Mouse (Mus musculus): Measurements from ENCODE around the gene Flnb.

The Flnb gene

DNA sequence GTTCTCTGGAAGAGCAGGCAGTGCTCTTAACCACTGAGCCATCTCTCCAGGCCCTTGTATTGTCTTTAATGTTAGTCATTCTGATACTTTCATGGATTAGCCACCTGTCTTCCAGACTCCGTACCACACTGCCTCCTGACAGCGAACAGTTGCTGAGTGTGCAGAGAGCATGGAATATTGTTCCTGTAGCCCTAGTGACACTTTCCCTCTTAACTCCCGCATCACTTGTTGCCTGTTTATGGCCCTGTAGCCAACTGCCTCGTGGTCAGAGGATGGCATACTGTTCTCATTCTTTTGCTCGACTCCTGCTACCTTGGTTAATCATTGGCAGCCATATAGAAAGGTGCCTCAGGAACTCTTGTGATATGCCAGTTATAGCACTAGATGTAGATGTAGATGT, 45.4 kb downstream of the Flnb start:
- DNase-seq = no peak

GRCm38 (mm10) chr14:7863871-7864505, 46.2 kb downstream of the Flnb start:
- peak; percentile 34 to 54 for DNase-seq

GRCm38 (mm10) chr14:7864506-7864899, 46.7 kb downstream of the Flnb start:
- no peak for DNase-seq

DNA sequence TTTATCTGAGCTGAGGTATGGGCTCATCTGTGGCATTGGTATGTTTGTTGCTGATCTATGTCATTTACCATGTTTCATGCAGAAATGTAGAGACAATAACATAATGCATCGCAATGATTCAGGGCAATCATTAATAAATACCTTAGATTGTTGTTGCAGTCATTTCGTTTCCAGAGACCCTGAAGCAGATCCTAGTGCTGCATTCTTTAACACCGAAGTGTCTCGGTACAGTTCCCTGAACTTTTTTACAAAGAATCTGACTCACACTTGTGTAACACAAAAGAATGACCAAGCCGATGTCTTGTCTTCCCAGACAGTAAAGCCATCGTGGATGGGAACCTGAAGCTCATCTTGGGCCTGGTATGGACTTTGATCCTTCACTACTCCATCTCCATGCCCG, 49.5 kb downstream of the Flnb start:
- no peak for DNase-seq

DNA sequence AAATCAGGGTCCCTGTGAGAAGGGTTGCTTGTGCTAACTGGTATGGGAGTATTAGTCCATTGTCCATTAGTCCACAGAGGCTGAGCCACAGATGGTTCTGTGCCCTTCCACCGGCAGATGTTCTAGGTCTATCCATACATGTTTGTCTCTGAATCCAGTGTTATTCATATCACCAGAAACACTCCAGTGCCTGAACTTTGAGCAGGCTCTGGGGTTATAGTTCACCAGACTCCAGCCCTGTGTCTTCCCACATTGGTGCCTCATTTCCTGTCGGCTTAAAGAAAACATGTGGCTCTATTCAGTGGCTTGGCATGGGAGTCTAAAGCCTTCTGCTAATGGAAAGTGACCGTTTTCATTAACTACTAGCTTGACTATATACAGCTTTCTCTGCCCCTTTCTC, 50.1 kb downstream of the Flnb start:
- no peak for DNase-seq

GRCm38 (mm10) chr14:7869796-7870195, 52.0 kb downstream of the Flnb start:
- no peak for DNase-seq

GRCm38 (mm10) chr14:7873552-7873951, 55.8 kb downstream of the Flnb start:
- no peak for DNase-seq

DNA sequence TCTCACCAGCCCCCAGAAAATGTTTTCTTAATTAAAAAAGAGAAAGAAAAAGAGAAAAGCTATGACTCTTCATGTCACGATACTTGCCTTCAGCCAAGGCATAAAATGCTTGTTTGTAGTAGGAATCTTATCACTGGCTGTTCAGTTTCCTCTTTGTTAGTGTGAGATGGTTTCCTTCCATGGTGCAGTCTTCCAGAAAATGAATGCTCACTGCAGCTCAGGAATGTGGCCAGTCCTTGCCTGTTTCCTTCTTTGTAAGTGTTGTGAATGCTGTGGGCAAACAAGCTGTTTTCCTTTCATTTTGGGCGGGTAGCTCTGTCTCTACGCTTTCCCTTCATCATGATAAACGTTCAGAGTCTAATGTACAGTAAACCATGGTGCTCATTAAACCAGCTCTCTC, 56.7 kb downstream of the Flnb start:
- no peak for DNase-seq

DNA sequence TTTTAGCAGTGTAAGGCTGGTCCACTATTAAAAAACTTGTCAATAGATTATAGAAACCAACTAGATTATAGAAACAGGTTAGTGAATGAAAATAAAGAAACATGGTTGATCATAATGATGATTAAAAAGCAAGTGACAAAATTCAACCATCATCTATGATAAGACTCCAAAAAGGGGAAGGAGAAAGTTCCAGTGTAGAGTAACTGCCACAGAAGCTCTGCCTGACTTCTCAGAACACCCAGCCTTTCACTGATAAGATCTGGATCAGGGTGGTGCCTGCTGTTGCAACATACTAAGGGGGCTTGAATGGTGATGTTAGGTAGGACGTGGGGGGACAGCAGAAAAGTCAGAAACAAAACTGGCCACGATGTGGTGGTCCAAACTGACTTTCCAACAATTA, 60.2 kb downstream of the Flnb start:
- no peak for DNase-seq

DNA sequence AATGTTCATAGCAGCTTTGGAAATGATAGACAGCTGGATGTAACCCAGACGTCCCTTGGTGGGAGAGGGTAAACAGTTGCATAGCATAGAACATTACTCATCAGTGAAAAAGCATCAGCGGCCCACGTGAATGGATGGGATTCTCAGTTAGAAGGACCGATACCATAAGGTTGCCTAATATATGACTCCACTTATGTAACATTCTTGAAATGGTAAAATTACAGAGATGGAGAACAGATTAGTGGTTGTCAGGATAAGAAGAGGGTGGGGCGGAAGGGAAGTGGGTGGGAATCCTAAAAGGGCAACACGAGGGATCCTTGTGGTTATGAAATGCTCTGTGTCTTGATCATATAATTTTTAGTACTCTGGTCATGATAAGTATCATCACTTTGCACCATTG, 62.6 kb downstream of the Flnb start:
- DNase-seq = no peak

GRCm38 (mm10) chr14:7881533-7881932, 63.8 kb downstream of the Flnb start:
- DNase-seq = no peak

DNA sequence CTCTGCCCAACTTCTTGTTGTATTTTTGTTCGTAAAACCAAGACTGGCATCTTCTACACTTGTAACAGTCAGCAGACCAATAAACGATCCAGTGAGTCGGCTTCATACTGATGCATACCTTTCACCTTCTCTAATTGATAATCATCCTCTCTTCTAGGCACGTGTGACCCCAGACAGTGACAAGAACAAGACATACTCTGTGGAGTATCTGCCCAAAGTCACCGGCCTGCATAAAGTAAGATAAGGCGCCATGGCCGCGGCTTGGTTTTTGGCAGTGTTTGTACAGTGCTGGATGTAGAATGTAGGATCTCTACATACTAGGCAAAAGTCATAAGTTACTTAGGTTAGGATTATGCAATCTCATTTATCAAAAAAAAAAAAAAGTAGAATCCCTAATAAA, 64.3 kb downstream of the Flnb start:
- no peak for DNase-seq

DNA sequence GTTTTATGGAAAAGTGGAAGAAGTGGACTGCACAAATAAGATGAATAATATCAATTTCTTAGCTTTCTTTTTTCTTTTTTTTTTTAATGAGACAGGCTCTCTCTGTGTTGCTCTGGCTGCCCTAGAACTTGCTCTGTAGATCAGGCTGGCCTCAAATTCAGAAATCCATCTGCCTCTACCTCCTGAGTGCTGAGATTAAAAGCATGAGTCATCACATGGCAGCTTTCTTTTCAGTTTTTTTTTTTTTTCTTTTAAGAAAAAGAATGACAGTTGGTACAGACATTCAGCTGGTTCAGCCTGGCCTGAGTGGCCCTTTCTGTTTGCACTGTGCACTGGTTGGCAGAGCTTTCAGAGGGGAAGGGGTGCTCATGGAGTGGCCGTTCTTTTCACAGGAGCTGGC, 66.4 kb downstream of the Flnb start:
- DNase-seq = no peak

- DNase-seq = peak in 1 of 2 experiments; percentile 29
These were observed 67.1 kb downstream of the Flnb start for GRCm38 (mm10) chr14:7884841-7885240.

GRCm38 (mm10) chr14:7885540-7885939, 67.8 kb downstream of the Flnb start:
- DNase-seq = peak in 1 of 2 experiments; percentile 55

- no peak for DNase-seq
These were observed 68.3 kb downstream of the Flnb start for GRCm38 (mm10) chr14:7886008-7886407.

- DNase-seq = no peak
These were observed 69.4 kb downstream of the Flnb start for GRCm38 (mm10) chr14:7887171-7887570.

- no peak for DNase-seq
These were observed 70.5 kb downstream of the Flnb start for GRCm38 (mm10) chr14:7888294-7888693.

DNA sequence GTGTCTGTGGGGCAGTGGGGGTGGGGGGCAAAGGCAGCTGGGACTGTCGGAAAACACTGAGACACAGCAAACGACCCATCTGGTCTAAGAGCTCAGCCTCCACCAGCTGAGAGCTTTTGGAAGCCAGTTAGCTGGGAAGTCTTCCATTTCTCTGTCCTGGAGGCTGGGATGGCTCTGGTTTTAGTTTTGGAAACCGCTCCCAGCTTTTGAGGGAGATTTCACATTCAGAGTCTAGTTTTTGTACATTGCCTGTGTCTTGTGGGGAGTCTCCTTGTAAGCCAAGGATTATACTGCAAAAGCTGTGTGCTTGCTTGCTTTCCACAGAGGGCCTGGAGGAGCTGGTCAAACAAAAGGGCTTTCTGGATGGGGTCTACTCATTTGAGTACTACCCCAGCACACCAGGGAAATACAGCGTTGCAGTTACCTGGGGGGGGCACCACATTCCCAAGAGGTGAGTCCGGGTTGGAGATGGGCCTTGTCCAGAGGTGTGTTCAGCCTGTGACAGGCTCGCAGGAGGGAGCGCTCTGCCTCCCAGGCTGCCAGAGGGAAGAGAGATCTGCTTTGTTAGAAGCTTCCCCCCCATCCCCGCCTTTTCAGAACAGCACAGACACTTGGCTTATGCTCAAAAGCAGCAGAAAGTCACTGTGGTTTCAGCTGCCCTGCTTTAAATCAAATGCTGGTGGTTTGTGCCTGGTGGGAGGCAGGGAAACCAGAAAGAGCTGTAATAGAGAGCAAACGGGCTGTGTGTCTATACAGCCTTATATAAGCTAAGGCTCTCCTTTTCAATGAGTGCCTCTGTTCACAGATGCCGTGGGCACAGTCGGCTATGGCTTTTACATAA, 71.3 kb downstream of the Flnb start:
- peak; percentile 45 to 56 for DNase-seq

- no peak for DNase-seq
These were observed 72.1 kb downstream of the Flnb start for GRCm38 (mm10) chr14:7889834-7890233.

DNA sequence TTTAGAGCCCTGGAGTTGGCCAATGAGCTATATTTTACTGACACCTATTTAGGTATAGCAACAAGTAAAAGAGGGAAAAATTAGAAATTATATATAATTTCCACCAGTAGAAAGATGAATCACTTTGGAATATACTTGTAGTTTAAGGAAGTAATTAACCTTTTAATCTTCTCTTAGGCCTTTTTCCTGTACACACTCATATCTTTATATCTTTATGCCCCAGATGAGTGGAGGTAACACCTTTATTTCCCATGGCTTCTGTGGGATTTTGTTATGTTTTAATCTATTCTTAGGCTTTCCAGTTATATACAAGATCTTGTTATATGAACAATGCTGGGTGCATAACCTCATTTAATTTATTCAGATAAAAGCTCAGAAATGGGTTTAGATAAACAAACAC, 73.6 kb downstream of the Flnb start:
- DNase-seq = no peak

DNA sequence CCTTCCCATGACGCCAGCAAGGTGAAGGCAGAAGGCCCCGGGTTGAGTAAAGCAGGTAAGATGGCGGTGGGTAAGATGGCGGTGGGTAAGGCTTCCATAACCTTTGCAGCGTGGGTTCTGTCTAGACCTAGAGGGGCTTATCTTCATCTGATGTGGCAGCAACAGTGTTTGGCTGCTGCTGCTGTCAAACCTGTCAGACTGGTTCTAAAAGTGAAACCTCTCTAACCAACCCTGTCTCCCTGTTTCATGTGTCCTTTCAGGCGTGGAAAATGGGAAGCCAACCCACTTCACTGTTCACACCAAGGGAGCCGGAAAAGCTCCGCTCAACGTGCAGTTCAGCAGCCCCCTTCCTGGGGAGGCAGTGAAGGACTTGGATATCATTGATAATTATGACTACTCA, 78.4 kb downstream of the Flnb start:
- no peak for DNase-seq

GRCm38 (mm10) chr14:7896699-7897098, 78.9 kb downstream of the Flnb start:
- no peak for DNase-seq

- no peak for DNase-seq
These were observed 82.2 kb downstream of the Flnb start for GRCm38 (mm10) chr14:7899986-7900385.
